Mouse (Mus musculus): ENCODE measurements around the gene Gsto1.

DNA sequence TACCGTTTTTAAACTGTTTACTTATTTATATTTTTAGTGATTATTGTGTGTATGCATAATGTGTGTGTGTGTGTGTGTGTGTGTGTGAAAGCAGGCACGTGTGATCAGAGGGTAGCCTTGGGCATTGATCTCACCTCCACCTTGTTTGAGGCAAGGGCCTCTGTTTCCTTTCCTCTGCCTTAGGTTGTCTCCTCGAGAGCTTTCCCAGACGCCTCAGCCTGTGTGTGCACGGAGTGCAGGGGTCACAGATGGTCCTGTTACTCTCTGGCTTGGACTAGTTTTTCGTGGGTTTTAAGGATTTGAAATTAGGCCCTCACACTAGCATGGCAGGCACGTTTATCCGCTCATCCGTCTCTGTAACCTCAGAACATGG lies 28.1 kb downstream of the Gsto1 start:
- TF ChIP-seq GATA1 (IDR thresholded peaks at IDR 0.05; ENCODE audit: low read length) (no peak), TAL1 (IDR thresholded peaks at IDR 0.05; ENCODE audit: low read length) (no peak)

Measured in erythroblast, embryonic 14.5 days (primary cell).